Mouse (Mus musculus): ENCODE data around the gene Tmem164. TPM values are rescaled to one million over a fixed set of nuclear protein-coding genes. Genes with fewer than 3 reads are reported as not detected.

Tmem164 gene
- total and polyA plus RNA-seq, 3 experiments: 14.3 to 27.2 (median 16.3) TPM

DNA sequence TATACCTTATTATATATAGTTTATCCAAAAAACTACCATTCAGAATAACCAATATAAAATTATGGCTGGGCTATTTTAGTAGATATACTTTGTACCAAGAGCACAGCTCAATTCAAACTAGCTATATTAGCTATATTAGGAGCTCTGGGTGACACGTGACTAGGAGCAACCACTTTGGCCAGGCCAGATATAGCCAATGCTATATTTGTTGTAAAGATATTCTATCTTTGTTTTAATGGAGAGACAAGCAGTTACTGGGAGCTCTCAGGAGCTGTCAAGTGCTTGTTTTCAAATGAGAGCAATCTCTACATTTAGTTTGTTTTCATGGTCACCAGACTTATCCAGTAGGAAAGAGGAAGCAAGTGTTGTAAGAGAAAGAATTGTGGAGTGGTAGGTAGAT is 144.1 kb downstream of the Tmem164 start:
- Histone ChIP-seq H3K27ac (peak overlapping the region; percentile 65), H3K27me3 (ENCODE audit: control insufficient read depth, insufficient read depth, low read length) (no peaks in the 10 kb centered on the region), H3K36me3 (ENCODE audit: control insufficient read depth, insufficient read depth, low read length) (no peaks in the 10 kb centered on the region), H3K9ac (ENCODE audit: low read depth, low read length) (peak overlapping the region; percentile 34; the same call in 1 of the 2 replicates), H3K79me2 (replicated peaks; ENCODE audit: control insufficient read depth, insufficient read depth, low read length) (no peaks in the 10 kb centered on the region), H3K4me3 (no peak overlapping the region), H3K4me1 (ENCODE audit: control insufficient read depth, insufficient read depth, low read length) (peaks cover 6% of the 10 kb centered on the region)
- no peak for DNase-seq
- TF ChIP-seq EP300 (IDR thresholded peaks at IDR 0.05; ENCODE audit: insufficient read depth, low read depth, low read length): no peak
- no peak for TF ChIP-seq CTCF (IDR thresholded peaks at IDR 0.05)
- no peak for TF ChIP-seq POLR2A (IDR thresholded peaks at IDR 0.05; ENCODE audit: insufficient read depth, low read depth, low read length)
- intact Hi-C loops (cut with DNase I): no loop called here
- 46% methylated on average over 1 of the region's 1 CpGs for WGBS

DNA sequence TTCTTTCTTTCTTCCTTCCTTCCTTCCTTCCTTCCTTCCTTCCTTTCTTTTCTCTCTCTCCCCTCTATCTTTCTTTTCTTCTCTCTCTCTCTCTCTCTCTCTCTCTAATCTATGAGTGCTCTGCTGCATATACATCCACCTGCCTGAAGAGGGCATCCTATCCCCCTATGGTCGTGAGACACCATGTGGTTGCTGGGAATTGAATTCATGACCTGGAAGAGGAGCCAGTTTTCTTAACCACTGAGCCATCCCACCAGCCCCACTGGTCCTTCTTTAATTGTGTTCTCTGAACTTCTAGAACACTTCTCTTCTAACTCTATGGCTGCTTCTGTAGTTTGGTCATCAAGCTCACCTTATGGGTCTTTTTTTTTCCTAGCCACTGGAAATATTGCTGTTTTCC is 146.4 kb downstream of the Tmem164 start:
- intact Hi-C loops (cut with DNase I): no loop called here
- 14% methylated on average over 1 of the region's 1 CpGs for WGBS
- H3K27ac ChIP-seq: no peak overlapping the region
- H3K36me3 ChIP-seq (ENCODE audit: control insufficient read depth, insufficient read depth, low read length): peaks cover 2% of the 10 kb centered on the region; the same call in 1 of the 2 replicates
- TF ChIP-seq POLR2A (IDR thresholded peaks at IDR 0.05; ENCODE audit: insufficient read depth, low read depth, low read length) (no peak), CTCF (IDR thresholded peaks at IDR 0.05) (peak; percentile 31)
- H3K79me2 ChIP-seq (replicated peaks; ENCODE audit: control insufficient read depth, insufficient read depth, low read length): no peaks in the 10 kb centered on the region
- no peak overlapping the region for H3K9ac ChIP-seq (ENCODE audit: low read depth, low read length)
- no peaks in the 10 kb centered on the region for H3K27me3 ChIP-seq (ENCODE audit: control insufficient read depth, insufficient read depth, low read length)
- peaks cover 12% of the 10 kb centered on the region for H3K4me1 ChIP-seq (ENCODE audit: control insufficient read depth, insufficient read depth, low read length)
- no peak overlapping the region for H3K4me3 ChIP-seq
- no peak for DNase-seq

DNA sequence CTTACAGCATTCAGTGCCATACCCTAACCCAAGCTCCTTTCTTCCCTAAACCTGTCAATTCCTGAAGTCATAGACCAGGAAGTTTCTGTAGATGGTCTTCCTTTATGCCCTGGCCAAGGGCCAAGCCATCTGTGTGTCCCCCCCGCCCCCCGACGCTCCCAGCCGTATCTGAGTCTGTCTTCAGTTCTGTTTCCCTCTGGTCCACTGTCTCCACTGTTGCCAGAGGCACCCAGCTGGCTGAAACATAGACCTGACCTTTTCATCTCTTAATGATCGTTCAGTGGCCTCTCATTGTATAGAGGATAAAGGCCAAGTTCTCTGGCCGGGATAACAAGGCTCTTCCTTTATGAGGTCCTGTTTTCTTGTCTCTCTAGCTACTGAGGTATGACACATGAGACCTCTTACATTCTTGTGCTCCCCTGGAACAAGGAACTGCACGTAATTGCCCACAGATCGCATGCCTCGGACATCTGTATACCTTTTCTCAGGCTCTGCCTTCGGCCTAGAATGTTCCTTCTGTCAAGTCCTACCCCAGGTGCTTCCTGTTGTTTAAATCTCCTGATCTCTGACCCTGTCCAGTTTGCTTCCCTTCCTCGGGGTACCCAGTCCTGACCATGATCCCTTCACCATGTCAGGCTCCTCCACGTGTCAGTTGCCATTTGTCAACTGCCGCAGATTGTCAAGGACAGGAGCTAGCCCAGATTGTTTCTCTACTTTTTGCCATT is 147.1 kb downstream of the Tmem164 start:
- DNase-seq: no peak
- H3K4me1 ChIP-seq (ENCODE audit: control insufficient read depth, insufficient read depth, low read length): peaks cover 14% of the 10 kb centered on the region
- H3K36me3 ChIP-seq (ENCODE audit: control insufficient read depth, insufficient read depth, low read length): peaks cover 5% of the 10 kb centered on the region; the same call in 1 of the 2 replicates
- no peaks in the 10 kb centered on the region for H3K79me2 ChIP-seq (replicated peaks; ENCODE audit: control insufficient read depth, insufficient read depth, low read length)
- 40% methylated on average over 13 of the region's 13 CpGs for WGBS
- H3K9ac ChIP-seq (ENCODE audit: low read depth, low read length): no peak overlapping the region
- TF ChIP-seq CTCF (IDR thresholded peaks at IDR 0.05) (no peak), POLR2A (IDR thresholded peaks at IDR 0.05; ENCODE audit: insufficient read depth, low read depth, low read length) (no peak), EP300 (IDR thresholded peaks at IDR 0.05; ENCODE audit: insufficient read depth, low read depth, low read length) (no peak)
- H3K27me3 ChIP-seq (ENCODE audit: control insufficient read depth, insufficient read depth, low read length): no peaks in the 10 kb centered on the region
- no peak overlapping the region for H3K4me3 ChIP-seq
- no peak overlapping the region; the same call in 1 of the 2 replicates for H3K27ac ChIP-seq
- intact Hi-C loops (cut with DNase I): no loop called here

DNA sequence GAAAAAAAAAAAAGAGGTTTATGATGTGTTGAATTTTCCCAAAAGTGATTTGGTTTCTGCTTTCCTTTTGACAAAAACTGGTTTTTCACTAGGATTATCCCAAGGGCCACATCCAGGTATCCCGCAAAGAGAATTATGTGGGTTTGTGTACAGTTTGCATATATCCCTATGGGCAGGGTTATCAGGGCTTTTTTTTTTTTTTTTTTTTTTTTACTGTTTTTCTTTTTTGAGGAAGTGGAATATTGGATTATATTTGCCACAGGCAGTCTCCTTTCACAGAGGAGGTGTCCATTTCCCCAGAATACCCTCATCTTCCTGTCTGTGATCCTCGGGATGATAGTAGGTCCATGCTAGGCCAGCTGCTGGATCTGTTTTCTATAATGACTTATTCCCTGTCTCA is 148.1 kb downstream of the Tmem164 start:
- Histone ChIP-seq H3K4me3 (no peak overlapping the region), H3K9ac (ENCODE audit: low read depth, low read length) (no peak overlapping the region), H3K79me2 (replicated peaks; ENCODE audit: control insufficient read depth, insufficient read depth, low read length) (no peaks in the 10 kb centered on the region), H3K27me3 (ENCODE audit: control insufficient read depth, insufficient read depth, low read length) (no peaks in the 10 kb centered on the region), H3K27ac (no peak overlapping the region; the same call in 1 of the 2 replicates), H3K4me1 (ENCODE audit: control insufficient read depth, insufficient read depth, low read length) (peaks cover 15% of the 10 kb centered on the region), H3K36me3 (ENCODE audit: control insufficient read depth, insufficient read depth, low read length) (peaks cover 5% of the 10 kb centered on the region; the same call in 1 of the 2 replicates)
- 64% methylated on average over 2 of the region's 2 CpGs for whole genome bisulfite sequencing
- TF ChIP-seq EP300 (IDR thresholded peaks at IDR 0.05; ENCODE audit: insufficient read depth, low read depth, low read length) (no peak), POLR2A (IDR thresholded peaks at IDR 0.05; ENCODE audit: insufficient read depth, low read depth, low read length) (no peak), CTCF (IDR thresholded peaks at IDR 0.05) (no peak)
- intact Hi-C loops (cut with DNase I): no loop called here
- no peak for DNase-seq

DNA sequence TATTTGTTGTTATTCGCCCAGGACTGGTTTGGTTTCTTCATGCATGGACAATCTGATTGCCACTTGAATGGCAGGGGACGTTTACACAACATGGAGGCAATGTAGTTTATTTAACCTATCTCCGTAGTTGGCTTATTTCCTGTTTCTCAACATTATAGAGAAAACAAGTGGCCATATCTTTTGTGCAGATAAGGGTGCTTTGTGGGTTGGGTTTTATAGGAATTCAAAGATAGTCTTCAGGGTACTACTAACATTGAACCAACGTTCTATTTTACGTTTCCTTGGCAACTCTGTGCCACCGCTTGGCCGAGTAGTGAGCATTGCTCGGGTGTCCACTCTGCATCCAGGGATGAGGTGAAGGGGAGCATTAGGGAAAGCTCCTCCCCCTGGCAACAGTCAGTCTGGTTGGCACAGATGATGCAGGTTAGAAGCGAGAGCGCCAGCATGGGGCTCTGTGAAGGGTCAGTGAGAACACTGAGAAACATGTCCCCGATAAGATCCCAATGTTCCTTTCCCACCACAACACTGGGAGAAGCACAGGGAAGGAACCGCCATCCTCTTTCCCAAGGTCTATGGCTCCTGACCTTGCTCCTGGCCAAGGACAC is 148.8 kb downstream of the Tmem164 start:
- WGBS: 65% methylated on average over 12 of the region's 12 CpGs
- no peaks in the 10 kb centered on the region for H3K79me2 ChIP-seq (replicated peaks; ENCODE audit: control insufficient read depth, insufficient read depth, low read length)
- H3K36me3 ChIP-seq (ENCODE audit: control insufficient read depth, insufficient read depth, low read length): peaks cover 5% of the 10 kb centered on the region; the same call in 1 of the 2 replicates
- intact Hi-C loops (cut with DNase I): loop anchor here (5.0 kb wide), 1 partner anchor 137 kb away; the partner anchor contains the start of gene Ammecr1
- TF ChIP-seq POLR2A (IDR thresholded peaks at IDR 0.05; ENCODE audit: insufficient read depth, low read depth, low read length) (no peak), CTCF (IDR thresholded peaks at IDR 0.05) (no peak), EP300 (IDR thresholded peaks at IDR 0.05; ENCODE audit: insufficient read depth, low read depth, low read length) (no peak)
- H3K27me3 ChIP-seq (ENCODE audit: control insufficient read depth, insufficient read depth, low read length): no peaks in the 10 kb centered on the region
- DNase-seq: peak in 1 of 2 experiments; percentile 40
- no peak overlapping the region for H3K9ac ChIP-seq (ENCODE audit: low read depth, low read length)
- peaks cover 15% of the 10 kb centered on the region for H3K4me1 ChIP-seq (ENCODE audit: control insufficient read depth, insufficient read depth, low read length)
- H3K27ac ChIP-seq: peak overlapping the region; percentile 38
- H3K4me3 ChIP-seq: no peak overlapping the region

DNA sequence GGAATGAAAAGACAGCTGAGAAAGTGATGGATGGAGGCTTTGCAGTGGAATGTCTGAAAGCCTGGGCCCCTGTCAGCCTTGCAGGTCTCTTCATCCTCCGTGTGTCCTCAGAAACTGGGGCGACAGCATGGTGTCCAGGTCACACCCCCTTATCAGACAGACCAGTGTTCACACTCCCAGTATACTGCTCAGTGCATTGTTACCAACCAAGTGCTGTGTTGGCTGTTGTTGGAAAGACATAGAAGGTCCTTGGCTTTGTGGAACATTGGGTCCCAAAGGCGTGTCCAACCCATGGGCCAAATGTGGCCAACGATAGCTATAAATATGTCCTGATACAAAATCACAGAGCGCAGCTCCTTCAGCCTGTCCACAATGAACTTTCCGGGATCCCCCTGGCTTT is 149.4 kb downstream of the Tmem164 start:
- Histone ChIP-seq H3K79me2 (replicated peaks; ENCODE audit: control insufficient read depth, insufficient read depth, low read length) (no peaks in the 10 kb centered on the region), H3K27ac (peak overlapping the region; percentile 58), H3K9ac (ENCODE audit: low read depth, low read length) (no peak overlapping the region), H3K27me3 (ENCODE audit: control insufficient read depth, insufficient read depth, low read length) (no peaks in the 10 kb centered on the region), H3K4me3 (no peak overlapping the region), H3K4me1 (ENCODE audit: control insufficient read depth, insufficient read depth, low read length) (peaks cover 15% of the 10 kb centered on the region), H3K36me3 (ENCODE audit: control insufficient read depth, insufficient read depth, low read length) (peaks cover 8% of the 10 kb centered on the region; the same call in 1 of the 2 replicates)
- peak in 1 of 2 experiments; percentile 36 for DNase-seq
- intact Hi-C loops (cut with DNase I): loop anchor here (5.0 kb wide), 1 partner anchor 137 kb away; the partner anchor contains the start of gene Ammecr1
- WGBS: 77% methylated on average over 6 of the region's 6 CpGs
- TF ChIP-seq EP300 (IDR thresholded peaks at IDR 0.05; ENCODE audit: insufficient read depth, low read depth, low read length): no peak
- peak; percentile 51 for TF ChIP-seq POLR2A (IDR thresholded peaks at IDR 0.05; ENCODE audit: insufficient read depth, low read depth, low read length)
- TF ChIP-seq CTCF (IDR thresholded peaks at IDR 0.05): no peak
